Mouse (Mus musculus) ES-Bruce4 (cell line): ENCODE data around the gene Slc17a2.

Source experiments
- CTCF ChIP-seq: IDR thresholded peaks from one replicate; pipeline ENCODE4 v1.8.1; 2011; ENCODE audit warnings: low read depth, low read length
- EP300 ChIP-seq: IDR thresholded peaks from 2 replicates; pipeline ENCODE4 v1.6.1; 2011; ENCODE audit warnings: low read depth, low read length; ENCODE audit not compliant: insufficient read depth

DNA sequence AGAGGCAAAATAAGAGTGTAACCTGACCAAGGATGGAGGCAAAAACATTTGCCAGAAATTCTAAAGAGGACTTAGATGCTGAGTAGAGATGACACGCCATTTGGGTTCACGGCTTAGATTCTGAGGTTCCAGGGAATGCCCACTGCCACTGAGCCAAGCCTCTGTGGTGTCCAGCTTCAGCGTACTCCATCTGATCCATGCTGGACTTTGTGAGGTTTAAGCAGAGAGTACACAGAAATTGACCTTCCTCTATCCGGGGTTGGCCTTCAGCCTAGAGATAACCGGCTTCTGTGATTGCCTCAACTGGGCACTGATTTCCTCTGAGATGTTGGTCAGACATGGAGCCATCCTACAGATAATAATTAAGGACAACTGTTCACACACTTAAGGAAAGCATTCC is 29.8 kb downstream of the Slc17a2 start:
- TF ChIP-seq CTCF (no peak), EP300 (no peak)
